Mouse (Mus musculus): ENCODE measurements around the gene Serping1. TPM values are rescaled to one million over a fixed set of nuclear protein-coding genes. Genes with fewer than 3 reads are reported as not detected.

Serping1 gene
- polyA plus RNA-seq (2016; fragmentation: Nextera tagmentation; extraction: Ambion mirVana): 32.2 and 32.8 TPM in 2 replicates

DNA sequence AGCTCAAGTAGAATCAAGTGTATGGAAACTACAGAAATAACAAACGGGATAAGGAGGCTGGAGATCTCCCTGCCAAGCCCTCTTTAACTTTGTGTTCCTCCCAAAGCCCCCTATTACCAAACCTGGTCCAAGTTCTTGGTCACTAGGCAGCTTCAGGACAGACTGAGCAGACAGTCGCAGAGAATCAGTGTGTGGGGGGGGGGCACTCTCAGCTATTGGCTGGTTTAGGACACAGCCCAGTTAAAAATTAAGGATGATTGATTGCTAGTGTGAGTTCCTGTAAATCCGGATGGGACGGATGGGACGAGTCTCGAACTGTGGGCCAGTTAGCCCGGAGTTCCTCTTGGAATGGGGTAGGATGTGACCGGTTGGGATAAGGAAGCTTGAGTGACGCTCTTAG, at the start of gene Serping1:
Gene Serping1 (minus strand): TSS at position 204 of the 400 bp plus-strand sequence.
- WGBS: 65% methylated on average over 9 of the region's 9 CpGs
- no peak for ATAC-seq (ENCODE audit: insufficient number of reproducible peaks, low FRiP score)

DNA sequence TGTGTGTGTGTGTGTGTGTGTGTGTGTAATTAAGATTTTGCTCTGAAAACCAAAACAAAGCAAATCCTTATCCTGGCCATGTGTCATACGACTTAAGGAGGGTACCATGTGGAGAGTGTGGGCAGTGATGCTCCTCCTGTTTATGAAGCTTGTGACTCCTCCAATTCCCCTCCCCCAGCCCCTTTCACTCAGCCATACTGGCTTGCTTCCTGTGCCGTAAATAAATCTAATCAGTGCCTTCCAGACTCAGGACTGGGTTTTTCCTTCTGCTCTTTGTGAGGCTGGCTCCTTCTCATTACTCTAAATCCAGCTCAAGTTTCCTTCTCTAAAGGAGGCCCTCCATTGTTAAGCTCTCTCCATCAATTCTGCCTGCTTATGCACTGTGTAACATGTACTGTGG, 48.0 kb upstream of the Serping1 start:
- H3K27me3 ChIP-seq (replicated peaks): no peaks in the 10 kb centered on the region
- no peak for ATAC-seq (ENCODE audit: insufficient number of reproducible peaks, low FRiP score)
- no peak overlapping the region for H3K9ac ChIP-seq
- H3K4me3 ChIP-seq: no peak overlapping the region
- H3K4me1 ChIP-seq (replicated peaks): peaks cover 32% of the 10 kb centered on the region
- H3K9me3 ChIP-seq (replicated peaks): no peaks in the 10 kb centered on the region
- peak overlapping the region; percentile 63 for H3K27ac ChIP-seq (ENCODE audit: poor library complexity, severe bottlenecking)
- no peak overlapping the region for H3K4me2 ChIP-seq
- 16% methylated on average over 2 of the region's 2 CpGs for WGBS
- no peaks in the 10 kb centered on the region for H3K36me3 ChIP-seq

More for the DNA sequence above, at the start of gene Serping1:
- no peaks in the 10 kb centered on the region for H3K9me3 ChIP-seq (replicated peaks)
- H3K9ac ChIP-seq: peak within 1 kb of the TSS; percentile 61
- H3K27me3 ChIP-seq (replicated peaks): peaks cover 5% of the 10 kb centered on the region
- H3K4me1 ChIP-seq (replicated peaks): peaks cover 13% of the 10 kb centered on the region
- peak within 1 kb of the TSS; percentile 36 for H3K4me3 ChIP-seq
- no peaks in the 10 kb centered on the region; the same call in 1 of the 2 replicates for H3K36me3 ChIP-seq
- peak within 1 kb of the TSS; percentile 65 for H3K4me2 ChIP-seq
- H3K27ac ChIP-seq (ENCODE audit: poor library complexity, severe bottlenecking): peak within 1 kb of the TSS; percentile 41; the same call in 1 of the 2 replicates

DNA sequence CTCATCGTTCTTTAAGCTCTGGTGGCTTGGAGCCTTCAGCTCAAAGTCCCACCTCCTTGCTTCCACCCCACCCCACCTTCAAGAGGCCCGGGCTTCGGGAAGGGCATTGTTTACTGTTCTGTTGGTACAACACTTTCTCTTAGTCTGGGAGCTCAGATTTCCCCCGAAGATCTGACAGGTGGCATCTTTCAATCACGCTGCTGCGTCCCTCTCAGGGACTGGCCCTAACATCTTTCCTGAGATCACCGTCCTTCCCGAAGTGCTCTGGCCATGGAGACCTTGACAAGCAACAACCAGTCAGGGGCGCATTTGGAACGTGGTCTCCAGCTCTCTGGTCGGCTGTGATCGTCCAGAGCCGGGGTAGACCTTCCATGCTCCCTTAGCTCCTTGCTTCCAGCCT, 47.3 kb upstream of the Serping1 start, which contains the start of gene Smtnl1:
Gene Smtnl1 (minus strand): TSS at position 101 of the 400 bp plus-strand sequence.
- Histone ChIP-seq H3K9me3 (replicated peaks) (no peaks in the 10 kb centered on the region), H3K27me3 (replicated peaks) (no peaks in the 10 kb centered on the region), H3K4me2 (no peak within 1 kb of the TSS), H3K4me3 (no peak within 1 kb of the TSS), H3K4me1 (replicated peaks) (peaks cover 26% of the 10 kb centered on the region), H3K27ac (ENCODE audit: poor library complexity, severe bottlenecking) (peak within 1 kb of the TSS; percentile 63), H3K9ac (no peak within 1 kb of the TSS), H3K36me3 (no peaks in the 10 kb centered on the region)
- 45% methylated on average over 13 of the region's 13 CpGs for WGBS
- no peak for ATAC-seq (ENCODE audit: insufficient number of reproducible peaks, low FRiP score)

DNA sequence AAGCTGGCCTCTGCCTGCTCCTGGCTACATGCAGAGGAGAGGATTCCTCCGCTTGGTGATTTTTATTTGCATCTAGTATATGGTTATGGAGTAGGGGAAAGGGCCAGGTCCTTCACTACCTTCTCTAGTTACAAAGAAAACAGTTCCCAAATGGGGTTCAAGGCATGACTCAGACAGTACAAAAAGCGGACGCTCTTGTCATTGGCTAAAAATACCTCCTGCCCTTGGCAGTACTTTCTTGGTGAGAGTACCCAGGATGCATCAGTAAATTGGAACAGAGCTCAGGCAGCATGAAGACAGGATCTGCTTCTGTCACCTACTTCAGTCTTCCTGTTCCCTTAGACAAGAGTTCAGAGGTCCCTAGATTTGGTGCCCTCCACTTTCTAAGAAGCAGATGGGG, 44.6 kb upstream of the Serping1 start:
- H3K9me3 ChIP-seq (replicated peaks): no peaks in the 10 kb centered on the region
- H3K27me3 ChIP-seq (replicated peaks): no peaks in the 10 kb centered on the region
- 0 out of 2 replicates have a peak overlapping the region, but pooled peaks have one; percentile 13 for H3K9ac ChIP-seq
- H3K27ac ChIP-seq (ENCODE audit: poor library complexity, severe bottlenecking): peak overlapping the region; percentile 55
- no peaks in the 10 kb centered on the region for H3K36me3 ChIP-seq
- H3K4me2 ChIP-seq: no peak overlapping the region
- no peak overlapping the region for H3K4me3 ChIP-seq
- WGBS: 32% methylated on average over 3 of the region's 3 CpGs
- no peak for ATAC-seq (ENCODE audit: insufficient number of reproducible peaks, low FRiP score)
- H3K4me1 ChIP-seq (replicated peaks): peaks cover 25% of the 10 kb centered on the region

DNA sequence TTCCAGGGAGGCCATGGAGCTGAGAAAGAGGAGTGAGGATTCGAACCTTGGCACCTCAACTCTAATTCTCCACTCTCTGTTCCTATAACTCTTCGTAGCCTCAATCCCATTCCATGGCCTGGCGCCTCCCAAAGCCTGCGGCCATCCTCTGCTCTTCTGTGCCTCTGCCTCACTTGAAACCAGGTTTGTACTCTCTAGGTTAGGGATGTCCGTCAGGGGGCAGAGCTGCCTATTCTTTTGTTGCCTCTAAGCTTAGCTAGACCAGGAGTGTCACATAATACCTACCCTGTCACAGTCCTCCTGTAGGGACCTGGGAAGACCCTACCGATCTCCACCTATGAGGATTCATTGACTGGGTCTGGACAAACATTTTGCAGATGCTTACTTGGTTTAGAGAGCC, 37.4 kb upstream of the Serping1 start:
- Histone ChIP-seq H3K4me2 (no peak overlapping the region), H3K4me3 (no peak overlapping the region), H3K9me3 (replicated peaks) (0 out of 2 replicates have a peak, but pooled peaks cover 3% of the 10 kb centered on the region), H3K4me1 (replicated peaks) (peaks cover 25% of the 10 kb centered on the region), H3K27ac (ENCODE audit: poor library complexity, severe bottlenecking) (peak overlapping the region; percentile 84), H3K36me3 (peaks cover 17% of the 10 kb centered on the region), H3K9ac (no peak overlapping the region), H3K27me3 (replicated peaks) (no peaks in the 10 kb centered on the region)
- 79% methylated on average over 6 of the region's 6 CpGs for WGBS
- 0 out of 2 replicates have a peak, but pooled peaks have one; percentile 17 for ATAC-seq (ENCODE audit: insufficient number of reproducible peaks, low FRiP score)

DNA sequence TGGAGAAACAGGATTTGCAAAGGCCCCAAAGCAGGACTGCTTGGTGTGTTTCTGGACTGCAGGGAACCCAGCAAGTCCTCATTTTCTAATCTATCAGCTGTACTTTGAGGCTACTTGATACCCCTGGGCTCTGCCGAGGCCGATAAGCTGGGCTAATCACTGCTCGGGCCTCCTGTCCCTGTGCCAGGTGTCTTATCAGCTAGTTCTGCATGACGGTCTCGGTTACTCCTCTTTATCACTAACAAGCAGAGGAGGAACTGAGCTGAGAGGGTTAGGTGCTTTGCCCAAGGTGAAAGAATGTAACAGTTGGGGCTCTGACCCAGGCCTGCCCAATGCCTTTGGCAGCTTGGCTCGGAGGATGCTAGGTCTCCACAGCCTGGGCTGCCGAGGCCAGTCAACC, 36.6 kb upstream of the Serping1 start:
- ATAC-seq (ENCODE audit: insufficient number of reproducible peaks, low FRiP score): peak; percentile 90
- H3K9ac ChIP-seq: no peak overlapping the region
- H3K9me3 ChIP-seq (replicated peaks): 0 out of 2 replicates have a peak, but pooled peaks cover 3% of the 10 kb centered on the region
- H3K4me2 ChIP-seq: peak overlapping the region; percentile 46
- WGBS: 18% methylated on average over 7 of the region's 7 CpGs
- H3K27ac ChIP-seq (ENCODE audit: poor library complexity, severe bottlenecking): peak overlapping the region; percentile 84
- H3K36me3 ChIP-seq: peaks cover 20% of the 10 kb centered on the region
- H3K4me3 ChIP-seq: no peak overlapping the region
- H3K4me1 ChIP-seq (replicated peaks): peaks cover 25% of the 10 kb centered on the region
- no peaks in the 10 kb centered on the region for H3K27me3 ChIP-seq (replicated peaks)

DNA sequence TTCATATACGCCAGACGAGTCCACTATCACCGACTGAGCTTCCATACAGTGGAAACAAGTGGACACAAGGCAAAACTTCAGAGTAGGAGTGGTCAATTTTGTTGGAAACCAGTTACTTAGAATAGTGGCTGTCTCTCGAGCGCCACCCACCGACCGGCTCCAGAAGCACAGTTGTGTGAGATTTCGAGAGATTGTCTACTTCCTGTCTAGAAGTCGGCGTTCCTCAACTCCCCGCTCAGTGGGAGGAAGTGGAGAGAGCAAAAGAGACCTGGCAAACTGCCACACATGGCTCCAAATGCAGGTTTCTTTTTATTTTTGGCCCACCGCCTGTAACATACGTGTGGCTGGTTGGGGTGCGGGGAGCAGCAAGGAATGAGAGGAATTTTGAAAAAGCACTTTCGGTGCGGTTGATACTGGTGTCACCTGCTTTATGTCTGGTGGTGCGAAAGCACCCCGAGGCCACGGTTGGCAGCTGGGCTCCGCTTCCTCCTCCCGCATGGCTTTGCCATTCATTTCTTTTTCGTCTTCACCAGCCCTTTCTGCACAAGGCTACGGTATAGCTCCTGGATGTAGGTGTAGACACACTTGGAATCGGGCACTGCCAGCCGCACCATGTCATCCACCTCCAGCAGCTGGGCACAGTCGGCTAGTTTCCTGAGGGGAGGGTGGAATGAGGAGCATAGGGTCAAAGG, 35.8 kb upstream of the Serping1 start:
- 0 out of 2 replicates have a peak, but pooled peaks cover 3% of the 10 kb centered on the region for H3K9me3 ChIP-seq (replicated peaks)
- H3K27me3 ChIP-seq (replicated peaks): no peaks in the 10 kb centered on the region
- H3K27ac ChIP-seq (ENCODE audit: poor library complexity, severe bottlenecking): peak overlapping the region; percentile 84
- peak overlapping the region; percentile 64 for H3K9ac ChIP-seq
- peak overlapping the region; percentile 32 for H3K4me3 ChIP-seq
- whole genome bisulfite sequencing: 20% methylated on average over 26 of the region's 26 CpGs
- peak overlapping the region; percentile 62 for H3K4me2 ChIP-seq
- peaks cover 21% of the 10 kb centered on the region for H3K36me3 ChIP-seq
- ATAC-seq (ENCODE audit: insufficient number of reproducible peaks, low FRiP score): peak; percentile 53
- H3K4me1 ChIP-seq (replicated peaks): peaks cover 29% of the 10 kb centered on the region

DNA sequence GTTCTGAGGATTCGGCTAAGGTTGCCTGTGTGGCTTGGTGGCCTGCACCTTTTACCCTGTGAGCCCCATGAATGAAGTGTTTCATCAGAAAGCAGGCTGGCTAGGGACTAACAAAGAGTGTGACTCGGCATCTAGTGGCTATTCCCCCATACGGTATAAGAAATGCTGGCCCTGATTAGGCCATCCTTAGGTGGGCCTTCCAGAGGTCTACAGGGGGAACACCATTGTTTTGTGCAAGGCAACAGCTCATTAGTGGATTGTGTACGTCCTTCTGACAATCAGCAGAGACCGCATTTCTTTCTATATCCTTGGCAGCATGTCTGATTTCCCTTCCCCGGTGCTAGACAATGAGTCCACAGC, 35.3 kb upstream of the Serping1 start:
- Histone ChIP-seq H3K4me3 (no peak overlapping the region), H3K27me3 (replicated peaks) (no peaks in the 10 kb centered on the region), H3K9me3 (replicated peaks) (0 out of 2 replicates have a peak, but pooled peaks cover 3% of the 10 kb centered on the region), H3K36me3 (peaks cover 26% of the 10 kb centered on the region), H3K4me1 (replicated peaks) (peaks cover 30% of the 10 kb centered on the region), H3K9ac (0 out of 2 replicates have a peak overlapping the region, but pooled peaks have one; percentile 17), H3K27ac (ENCODE audit: poor library complexity, severe bottlenecking) (peak overlapping the region; percentile 66), H3K4me2 (peak overlapping the region; percentile 62)
- ATAC-seq (ENCODE audit: insufficient number of reproducible peaks, low FRiP score): no peak
- 58% methylated on average over 6 of the region's 6 CpGs for WGBS

DNA sequence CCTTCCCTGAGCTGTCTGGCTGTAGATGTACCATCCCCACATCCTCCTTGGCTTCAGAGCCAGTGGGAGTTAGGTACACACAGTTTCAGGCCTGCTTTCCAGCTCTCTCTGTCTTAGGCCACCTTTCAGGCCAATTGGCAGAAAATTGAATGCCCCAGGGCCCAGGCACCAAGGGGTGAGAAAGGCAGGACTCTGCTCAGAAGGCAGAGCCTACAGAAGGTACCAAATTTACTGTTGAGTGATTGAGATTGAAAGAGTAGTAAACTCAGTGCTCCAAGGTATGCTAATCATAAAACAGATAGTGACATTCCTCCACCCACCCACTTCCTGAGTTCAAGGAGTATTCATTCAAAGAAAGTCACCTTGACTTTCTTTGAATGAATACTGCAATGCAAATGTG, 34.1 kb upstream of the Serping1 start:
- H3K9ac ChIP-seq: no peak overlapping the region
- H3K36me3 ChIP-seq: peaks cover 34% of the 10 kb centered on the region
- no peak for ATAC-seq (ENCODE audit: insufficient number of reproducible peaks, low FRiP score)
- 0 out of 2 replicates have a peak, but pooled peaks cover 3% of the 10 kb centered on the region for H3K9me3 ChIP-seq (replicated peaks)
- H3K4me1 ChIP-seq (replicated peaks): peaks cover 30% of the 10 kb centered on the region
- no peak overlapping the region for H3K27ac ChIP-seq (ENCODE audit: poor library complexity, severe bottlenecking)
- H3K27me3 ChIP-seq (replicated peaks): no peaks in the 10 kb centered on the region
- H3K4me2 ChIP-seq: no peak overlapping the region
- no peak overlapping the region for H3K4me3 ChIP-seq

DNA sequence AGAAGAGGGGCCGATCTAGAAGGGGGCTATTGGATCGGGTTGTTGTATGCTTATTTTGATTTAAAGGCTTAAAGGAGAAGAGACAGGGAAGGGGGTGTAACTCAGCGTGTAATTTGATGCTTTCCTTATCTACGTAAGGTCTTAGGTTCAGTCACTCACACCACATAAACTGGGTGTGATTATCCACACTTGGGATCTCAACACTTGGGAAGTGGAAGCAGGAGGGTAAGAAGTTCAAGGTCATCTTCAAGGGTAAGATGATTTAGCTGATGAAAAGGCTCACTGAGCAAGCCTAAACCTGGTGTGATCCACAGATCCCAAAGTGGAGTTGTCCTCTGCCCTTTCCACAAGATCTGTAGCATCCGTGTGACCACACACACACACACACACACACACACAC, 31.3 kb upstream of the Serping1 start:
- H3K27me3 ChIP-seq (replicated peaks): no peaks in the 10 kb centered on the region
- H3K9ac ChIP-seq: no peak overlapping the region
- no peak for ATAC-seq (ENCODE audit: insufficient number of reproducible peaks, low FRiP score)
- peaks cover 50% of the 10 kb centered on the region for H3K36me3 ChIP-seq
- H3K4me1 ChIP-seq (replicated peaks): peaks cover 17% of the 10 kb centered on the region
- H3K9me3 ChIP-seq (replicated peaks): 0 out of 2 replicates have a peak, but pooled peaks cover 3% of the 10 kb centered on the region
- WGBS: 48% methylated on average over 5 of the region's 5 CpGs
- H3K27ac ChIP-seq (ENCODE audit: poor library complexity, severe bottlenecking): no peak overlapping the region
- no peak overlapping the region for H3K4me3 ChIP-seq
- no peak overlapping the region for H3K4me2 ChIP-seq

DNA sequence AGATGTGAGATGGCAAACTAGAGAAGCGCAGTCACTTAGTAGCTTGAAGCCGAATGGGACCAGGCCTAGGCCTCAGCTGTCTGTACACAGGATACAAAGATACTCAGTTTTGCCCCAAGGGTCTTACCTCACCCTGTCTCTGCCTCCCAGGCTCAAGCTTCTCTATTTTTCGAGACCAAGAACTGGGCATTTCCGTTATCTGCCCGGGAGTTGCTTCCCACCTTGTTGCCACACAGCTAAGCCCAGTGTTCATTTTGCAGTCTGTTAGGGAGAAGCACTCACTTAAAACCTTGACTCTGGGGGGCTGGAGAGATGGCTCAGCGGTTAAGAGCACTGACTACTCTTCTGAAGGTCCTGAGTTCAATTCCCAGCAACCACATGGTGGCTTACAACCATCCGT, 28.7 kb upstream of the Serping1 start:
- no peak for ATAC-seq (ENCODE audit: insufficient number of reproducible peaks, low FRiP score)
- H3K4me3 ChIP-seq: no peak overlapping the region
- WGBS: 91% methylated on average over 7 of the region's 7 CpGs
- H3K27ac ChIP-seq (ENCODE audit: poor library complexity, severe bottlenecking): no peak overlapping the region
- H3K36me3 ChIP-seq: peaks cover 45% of the 10 kb centered on the region
- no peaks in the 10 kb centered on the region for H3K27me3 ChIP-seq (replicated peaks)
- 0 out of 2 replicates have a peak, but pooled peaks cover 9% of the 10 kb centered on the region for H3K4me1 ChIP-seq (replicated peaks)
- H3K4me2 ChIP-seq: no peak overlapping the region
- H3K9ac ChIP-seq: no peak overlapping the region
- H3K9me3 ChIP-seq (replicated peaks): 0 out of 2 replicates have a peak, but pooled peaks cover 3% of the 10 kb centered on the region
